Mouse (Mus musculus): ENCODE data around the gene Zmynd15. TPM values are rescaled to one million over a fixed set of nuclear protein-coding genes. Genes with fewer than 3 reads are reported as not detected.
"Not testable (repeated sequence)": the region's sequence is repeated elsewhere in the genome, so short reads cannot be mapped to it uniquely, and the experiment has no call there.

Gene Zmynd15
- polyA plus RNA-seq, 1 experiment from 2014 or later: 0.27 TPM

GRCm38 (mm10) chr11:70473291-70473690, 14.1 kb downstream of the Zmynd15 start:
- H3K36me3 ChIP-seq (ENCODE audit: control insufficient read depth, insufficient read depth, low read length); H3K9me3 ChIP-seq (ENCODE audit: control insufficient read depth, low read length); H3K27me3 ChIP-seq (ENCODE audit: control insufficient read depth, insufficient read depth, low read length); ATAC-seq (replicated peaks; ENCODE audit: low FRiP score); H3K27ac ChIP-seq (ENCODE audit: low read depth, low read length); H3K9ac ChIP-seq (ENCODE audit: low read length); H3K4me1 ChIP-seq (replicated peaks; ENCODE audit: control insufficient read depth, insufficient read depth, low read length); H3K4me2 ChIP-seq (ENCODE audit: low read depth, low read length, severe bottlenecking); DNase-seq (ENCODE audit: low spot score); H3K4me3 ChIP-seq (ENCODE audit: low read depth, low read length): not testable (repeated sequence)
- 89% methylated on average over 5 of the region's 5 CpGs for WGBS

GRCm38 (mm10) chr11:70474872-70475534, 15.8 kb downstream of the Zmynd15 start:
- WGBS: 84% methylated on average over 12 of the region's 12 CpGs

GRCm38 (mm10) chr11:70485498-70485897, 26.3 kb downstream of the Zmynd15 start:
- Histone ChIP-seq H3K27me3 (ENCODE audit: control insufficient read depth, insufficient read depth, low read length) (no peaks in the 10 kb centered on the region), H3K27ac (ENCODE audit: low read depth, low read length) (no peak overlapping the region), H3K9me3 (ENCODE audit: control insufficient read depth, low read length) (no peaks in the 10 kb centered on the region), H3K36me3 (ENCODE audit: control insufficient read depth, insufficient read depth, low read length) (no peaks in the 10 kb centered on the region), H3K9ac (ENCODE audit: low read length) (no peak overlapping the region), H3K4me1 (replicated peaks; ENCODE audit: control insufficient read depth, insufficient read depth, low read length) (no peaks in the 10 kb centered on the region), H3K4me2 (ENCODE audit: low read depth, low read length, severe bottlenecking) (no peak overlapping the region), H3K4me3 (ENCODE audit: low read depth, low read length) (no peak overlapping the region)
- no peak for DNase-seq (ENCODE audit: low spot score)
- ATAC-seq (replicated peaks; ENCODE audit: low FRiP score): no peak
- 67% methylated on average over 2 of the region's 2 CpGs for WGBS

More at GRCm38 (mm10) chr11:70474872-70475534, 15.8 kb downstream of the Zmynd15 start:
- Histone ChIP-seq H3K27me3 (ENCODE audit: control insufficient read depth, insufficient read depth, low read length) (no peaks in the 10 kb centered on the region), H3K4me3 (ENCODE audit: low read depth, low read length) (no peak overlapping the region), H3K36me3 (ENCODE audit: control insufficient read depth, insufficient read depth, low read length) (no peaks in the 10 kb centered on the region), H3K9ac (ENCODE audit: low read length) (no peak overlapping the region), H3K9me3 (ENCODE audit: control insufficient read depth, low read length) (no peaks in the 10 kb centered on the region), H3K4me1 (replicated peaks; ENCODE audit: control insufficient read depth, insufficient read depth, low read length) (no peaks in the 10 kb centered on the region), H3K27ac (ENCODE audit: low read depth, low read length) (no peak overlapping the region), H3K4me2 (ENCODE audit: low read depth, low read length, severe bottlenecking) (no peak overlapping the region)
- ATAC-seq (replicated peaks; ENCODE audit: low FRiP score) (no peak), DNase-seq (ENCODE audit: low spot score) (no peak)

- no peak for DNase-seq (ENCODE audit: low spot score)
- 62% methylated on average over 4 of the region's 4 CpGs for WGBS
- no peaks in the 10 kb centered on the region for H3K9me3 ChIP-seq (ENCODE audit: control insufficient read depth, low read length)
Measured at GRCm38 (mm10) chr11:70487816-70488215, 28.6 kb downstream of the Zmynd15 start.

GRCm38 (mm10) chr11:70489138-70489537, 29.9 kb downstream of the Zmynd15 start:
- Histone ChIP-seq H3K4me3 (ENCODE audit: low read depth, low read length) (no peak overlapping the region), H3K27me3 (ENCODE audit: control insufficient read depth, insufficient read depth, low read length) (no peaks in the 10 kb centered on the region), H3K4me1 (replicated peaks; ENCODE audit: control insufficient read depth, insufficient read depth, low read length) (no peaks in the 10 kb centered on the region), H3K9me3 (ENCODE audit: control insufficient read depth, low read length) (no peaks in the 10 kb centered on the region), H3K9ac (ENCODE audit: low read length) (no peak overlapping the region), H3K4me2 (ENCODE audit: low read depth, low read length, severe bottlenecking) (no peak overlapping the region), H3K27ac (ENCODE audit: low read depth, low read length) (no peak overlapping the region), H3K36me3 (ENCODE audit: control insufficient read depth, insufficient read depth, low read length) (no peaks in the 10 kb centered on the region)
- 86% methylated on average over 3 of the region's 3 CpGs for WGBS
- no peak for DNase-seq (ENCODE audit: low spot score)
- no peak for ATAC-seq (replicated peaks; ENCODE audit: low FRiP score)

More at GRCm38 (mm10) chr11:70487816-70488215, 28.6 kb downstream of the Zmynd15 start:
- no peak overlapping the region for H3K9ac ChIP-seq (ENCODE audit: low read length)
- ATAC-seq (replicated peaks; ENCODE audit: low FRiP score): no peak
- H3K27ac ChIP-seq (ENCODE audit: low read depth, low read length): no peak overlapping the region
- H3K36me3 ChIP-seq (ENCODE audit: control insufficient read depth, insufficient read depth, low read length): no peaks in the 10 kb centered on the region
- no peak overlapping the region for H3K4me2 ChIP-seq (ENCODE audit: low read depth, low read length, severe bottlenecking)
- no peaks in the 10 kb centered on the region for H3K4me1 ChIP-seq (replicated peaks; ENCODE audit: control insufficient read depth, insufficient read depth, low read length)
- H3K4me3 ChIP-seq (ENCODE audit: low read depth, low read length): no peak overlapping the region
- no peaks in the 10 kb centered on the region for H3K27me3 ChIP-seq (ENCODE audit: control insufficient read depth, insufficient read depth, low read length)

GRCm38 (mm10) chr11:70489684-70490083, 30.5 kb downstream of the Zmynd15 start:
- ATAC-seq (replicated peaks; ENCODE audit: low FRiP score) (no peak), DNase-seq (ENCODE audit: low spot score) (no peak)
- 90% methylated on average over 6 of the region's 6 CpGs for WGBS
- no peak overlapping the region for H3K4me2 ChIP-seq (ENCODE audit: low read depth, low read length, severe bottlenecking)
- no peak overlapping the region for H3K4me3 ChIP-seq (ENCODE audit: low read depth, low read length)
- H3K36me3 ChIP-seq (ENCODE audit: control insufficient read depth, insufficient read depth, low read length): no peaks in the 10 kb centered on the region
- no peaks in the 10 kb centered on the region for H3K27me3 ChIP-seq (ENCODE audit: control insufficient read depth, insufficient read depth, low read length)
- H3K9ac ChIP-seq (ENCODE audit: low read length): no peak overlapping the region
- no peaks in the 10 kb centered on the region for H3K4me1 ChIP-seq (replicated peaks; ENCODE audit: control insufficient read depth, insufficient read depth, low read length)
- H3K9me3 ChIP-seq (ENCODE audit: control insufficient read depth, low read length): no peaks in the 10 kb centered on the region
- H3K27ac ChIP-seq (ENCODE audit: low read depth, low read length): no peak overlapping the region

GRCm38 (mm10) chr11:70499566-70500475, 40.6 kb downstream of the Zmynd15 start:
- Histone ChIP-seq H3K4me3 (ENCODE audit: low read depth, low read length) (no peak overlapping the region), H3K9me3 (ENCODE audit: control insufficient read depth, low read length) (no peaks in the 10 kb centered on the region), H3K27ac (ENCODE audit: low read depth, low read length) (no peak overlapping the region), H3K27me3 (ENCODE audit: control insufficient read depth, insufficient read depth, low read length) (no peaks in the 10 kb centered on the region), H3K36me3 (ENCODE audit: control insufficient read depth, insufficient read depth, low read length) (no peaks in the 10 kb centered on the region), H3K9ac (ENCODE audit: low read length) (no peak overlapping the region), H3K4me2 (ENCODE audit: low read depth, low read length, severe bottlenecking) (no peak overlapping the region), H3K4me1 (replicated peaks; ENCODE audit: control insufficient read depth, insufficient read depth, low read length) (no peaks in the 10 kb centered on the region)
- WGBS: 74% methylated on average over 14 of the region's 14 CpGs
- ATAC-seq (replicated peaks; ENCODE audit: low FRiP score) (no peak), DNase-seq (ENCODE audit: low spot score) (no peak)

- Histone ChIP-seq H3K9me3 (ENCODE audit: control insufficient read depth, low read length) (no peaks in the 10 kb centered on the region), H3K4me1 (replicated peaks; ENCODE audit: control insufficient read depth, insufficient read depth, low read length) (no peaks in the 10 kb centered on the region), H3K36me3 (ENCODE audit: control insufficient read depth, insufficient read depth, low read length) (no peaks in the 10 kb centered on the region), H3K27ac (ENCODE audit: low read depth, low read length) (no peak overlapping the region), H3K4me2 (ENCODE audit: low read depth, low read length, severe bottlenecking) (no peak overlapping the region), H3K4me3 (ENCODE audit: low read depth, low read length) (no peak overlapping the region), H3K9ac (ENCODE audit: low read length) (no peak overlapping the region), H3K27me3 (ENCODE audit: control insufficient read depth, insufficient read depth, low read length) (no peaks in the 10 kb centered on the region)
- no peak for DNase-seq (ENCODE audit: low spot score)
- no peak for ATAC-seq (replicated peaks; ENCODE audit: low FRiP score)
- WGBS: 92% methylated on average over 1 of the region's 1 CpGs
Measured at GRCm38 (mm10) chr11:70500476-70500812, 41.2 kb downstream of the Zmynd15 start.

Measured in forebrain, embryonic 11.5 days (tissue).